Mouse (Mus musculus) lung, postnatal 0 days (tissue): ENCODE measurements around the gene Usp2.

Experiments
- CTCF ChIP-seq: IDR thresholded peaks from 2 replicates; pipeline ENCODE4 v1.5.1; 2016; ENCODE audit warnings: antibody characterized with exemption, mild to moderate bottlenecking
- EP300 ChIP-seq: IDR thresholded peaks from 2 replicates; pipeline ENCODE4 v1.6.1; 2016; ENCODE audit warnings: antibody characterized with exemption, mild to moderate bottlenecking, control low read depth

DNA sequence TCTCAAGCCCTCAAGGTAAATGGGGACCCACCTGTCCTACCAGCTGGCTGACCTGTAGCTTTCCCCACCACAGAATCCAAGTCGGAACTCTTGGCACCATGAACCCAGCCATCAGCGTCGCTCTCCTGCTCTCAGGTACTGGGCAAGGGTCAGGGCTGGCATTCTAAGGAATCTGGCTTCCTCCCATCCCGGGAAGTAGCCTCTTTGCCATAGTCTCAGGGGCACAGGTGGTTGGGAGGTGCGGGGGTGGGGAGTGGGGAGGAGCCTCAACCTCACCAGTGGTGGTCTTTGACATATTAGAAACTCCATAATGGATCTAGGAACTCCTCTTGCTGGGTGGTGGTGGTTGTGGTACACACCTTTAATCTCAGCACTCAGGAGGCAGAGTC is 20.9 kb upstream of the Usp2 start:
- TF ChIP-seq CTCF (no peak), EP300 (no peak)
